Mouse (Mus musculus) ES-E14 (cell line): Measurements from ENCODE around the gene Krtap24-1.

Source experiments
- CHD2 ChIP-seq: IDR thresholded peaks from 2 replicates; pipeline ENCODE4 v1.6.1; 2014; ENCODE audit warnings: mild to moderate bottlenecking, low read depth, low read length, inconsistent platforms
- HCFC1 ChIP-seq: IDR thresholded peaks from 2 replicates; pipeline ENCODE4 v1.6.1; 2012; ENCODE audit warnings: low read length, inconsistent platforms, borderline replicate concordance; ENCODE audit not compliant: insufficient read depth
- MAFK ChIP-seq: IDR thresholded peaks from 2 replicates; pipeline ENCODE4 v1.6.1; 2014; ENCODE audit warnings: mild to moderate bottlenecking, low read depth, low read length, inconsistent platforms; ENCODE audit not compliant: insufficient read depth
- ZNF384 ChIP-seq: IDR thresholded peaks from 2 replicates; pipeline ENCODE4 v1.6.1; 2012; ENCODE audit warnings: low read depth, low read length, inconsistent platforms

GRCm38 (mm10) chr16:88657426-88657825 is 45.3 kb upstream of the Krtap24-1 start:
- TF ChIP-seq ZNF384: no peak
- no peak for TF ChIP-seq MAFK
- no peak for TF ChIP-seq CHD2
- no peak for TF ChIP-seq HCFC1
